Mouse (Mus musculus) spleen, postnatal 10 days (tissue): ENCODE results near the gene Ppip5k2.
"Not testable (repeated sequence)": the region's sequence is repeated elsewhere in the genome, so short reads cannot be mapped to it uniquely, and the experiment has no call there.

Experiments
- DNase-seq, 2 experiments: peaks; one replicate each; pipeline ENCODE4 v3.0.0; 2021 to 2022; ENCODE audit warnings: low spot score in 2 of 2

The Ppip5k2 gene

DNA sequence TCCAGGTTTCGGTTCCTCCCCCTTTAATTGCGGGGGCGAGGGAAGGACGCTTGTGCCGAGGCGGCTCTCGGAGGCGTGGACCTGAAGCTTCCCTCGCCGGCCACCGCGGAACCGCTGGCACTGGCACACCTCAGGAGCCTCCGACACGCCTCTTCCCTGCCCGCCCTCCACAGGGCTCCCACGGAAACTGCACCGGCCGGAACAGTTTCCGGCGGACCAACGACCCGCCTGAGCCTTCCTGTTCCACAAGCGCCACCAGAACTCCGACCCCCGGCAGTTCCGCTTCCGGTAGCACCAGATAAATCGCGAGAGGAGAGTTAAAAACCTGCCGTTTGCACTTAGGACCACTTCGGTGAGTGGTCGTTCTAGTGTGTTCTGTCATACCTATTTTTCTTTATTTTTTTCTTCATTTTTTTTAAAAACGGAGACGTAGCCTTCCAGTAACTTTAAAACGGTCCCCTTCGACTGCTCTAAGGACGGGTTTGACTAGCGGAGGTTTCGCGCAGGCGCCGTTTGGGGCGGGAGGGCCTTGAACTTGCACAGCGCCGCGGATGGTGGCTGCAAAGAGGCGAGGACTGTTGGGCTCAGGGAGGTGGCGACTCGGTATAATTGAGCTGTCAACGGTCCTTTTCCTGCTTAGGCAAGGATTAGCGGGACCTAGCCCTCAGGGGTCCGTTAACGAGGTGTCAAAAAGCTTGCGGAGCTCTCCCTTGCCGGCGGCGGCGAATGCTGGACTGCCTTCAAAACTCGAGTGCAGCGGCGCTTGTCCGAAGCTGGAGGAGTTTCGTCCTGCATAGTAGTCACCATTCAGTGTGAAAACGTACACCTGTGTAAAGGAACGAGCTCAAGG is at the start of gene Ppip5k2, which contains the start of gene Gin1:
Ppip5k2 (minus strand) TSS at position 508 of the 850 bp plus-strand sequence.
Gin1 (plus strand) TSS at position 269 of the 850 bp plus-strand sequence.
- peak; percentile 87 to 95 for DNase-seq

DNA sequence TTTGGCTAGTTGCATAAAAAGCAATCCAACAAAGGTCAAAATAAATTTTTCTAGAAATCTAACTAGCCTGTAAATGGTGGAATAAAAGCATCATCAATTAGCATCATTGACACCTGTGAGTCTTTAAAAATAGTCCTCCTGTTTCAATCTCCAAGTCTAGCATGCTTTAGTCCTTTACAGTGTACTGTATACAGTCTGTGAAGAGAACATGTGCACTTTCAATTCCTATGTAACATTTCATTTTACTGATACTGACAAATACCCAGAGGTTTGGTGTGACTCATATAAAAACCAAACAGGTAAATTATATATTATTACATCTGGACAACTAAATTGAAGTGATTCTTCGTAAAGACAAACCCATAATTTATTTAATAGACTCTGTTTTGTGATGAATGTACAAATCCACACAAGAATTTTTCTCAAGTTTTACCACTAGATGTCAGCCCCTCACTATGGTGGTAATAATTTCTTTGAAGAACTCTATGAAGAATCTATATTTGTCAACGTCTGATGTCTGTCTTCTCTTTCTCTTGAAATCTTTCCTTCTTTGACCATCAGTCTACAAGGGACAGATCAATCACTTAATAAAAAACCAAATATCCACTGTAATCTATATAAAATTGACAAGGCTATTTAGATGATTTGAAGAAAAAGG is 39.2 kb upstream of the Ppip5k2 start:
- no peak for DNase-seq

GRCm38 (mm10) chr1:97804520-97804919 is 34.3 kb upstream of the Ppip5k2 start:
- DNase-seq, result no peak

- no peak for DNase-seq
These were observed 32.1 kb upstream of the Ppip5k2 start for GRCm38 (mm10) chr1:97802207-97802902.

DNA sequence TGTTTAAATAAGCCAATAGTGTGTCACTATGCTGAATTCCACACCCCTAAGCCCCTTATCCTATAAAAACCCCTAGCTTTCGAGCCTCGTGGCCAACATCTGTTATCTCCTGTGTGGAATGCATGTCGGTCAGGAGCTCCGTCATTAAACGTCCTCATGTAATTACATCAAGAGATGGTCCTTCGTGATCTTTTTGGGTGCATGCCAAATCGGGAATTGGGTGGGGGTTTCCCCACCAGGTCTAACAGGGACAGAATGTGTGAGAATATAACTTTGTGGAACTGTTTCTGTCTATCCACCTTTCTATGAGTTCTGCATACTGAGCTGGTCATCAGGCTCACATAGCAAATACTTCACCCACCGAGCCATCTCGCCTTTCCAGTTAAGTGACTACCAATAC is 25.7 kb upstream of the Ppip5k2 start:
- DNase-seq, result no peak

DNA sequence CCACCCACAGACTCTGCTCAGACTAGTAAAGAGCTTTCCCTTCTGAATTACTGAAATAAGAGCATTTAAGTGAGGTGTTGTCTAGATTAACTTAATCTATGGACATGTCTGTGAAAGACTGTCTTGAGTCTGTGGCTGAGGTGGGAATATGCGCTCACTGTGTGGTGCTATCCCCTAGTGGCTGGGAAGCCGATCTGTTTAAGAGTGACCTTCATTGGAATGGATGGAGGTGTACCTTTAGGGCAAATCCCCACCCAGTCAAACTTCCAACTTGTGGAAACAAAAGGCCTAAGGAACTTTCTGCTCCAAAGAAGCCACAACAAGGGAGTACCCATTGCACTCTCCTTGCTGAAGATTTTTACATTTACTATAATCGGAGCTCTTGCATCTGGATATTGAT is 23.9 kb upstream of the Ppip5k2 start:
- no peak for DNase-seq

- DNase-seq, result no peak
These were observed 18.3 kb upstream of the Ppip5k2 start for GRCm38 (mm10) chr1:97788490-97788889.

- DNase-seq, result no peak
These were observed 17.5 kb upstream of the Ppip5k2 start for GRCm38 (mm10) chr1:97787674-97788073.

DNA sequence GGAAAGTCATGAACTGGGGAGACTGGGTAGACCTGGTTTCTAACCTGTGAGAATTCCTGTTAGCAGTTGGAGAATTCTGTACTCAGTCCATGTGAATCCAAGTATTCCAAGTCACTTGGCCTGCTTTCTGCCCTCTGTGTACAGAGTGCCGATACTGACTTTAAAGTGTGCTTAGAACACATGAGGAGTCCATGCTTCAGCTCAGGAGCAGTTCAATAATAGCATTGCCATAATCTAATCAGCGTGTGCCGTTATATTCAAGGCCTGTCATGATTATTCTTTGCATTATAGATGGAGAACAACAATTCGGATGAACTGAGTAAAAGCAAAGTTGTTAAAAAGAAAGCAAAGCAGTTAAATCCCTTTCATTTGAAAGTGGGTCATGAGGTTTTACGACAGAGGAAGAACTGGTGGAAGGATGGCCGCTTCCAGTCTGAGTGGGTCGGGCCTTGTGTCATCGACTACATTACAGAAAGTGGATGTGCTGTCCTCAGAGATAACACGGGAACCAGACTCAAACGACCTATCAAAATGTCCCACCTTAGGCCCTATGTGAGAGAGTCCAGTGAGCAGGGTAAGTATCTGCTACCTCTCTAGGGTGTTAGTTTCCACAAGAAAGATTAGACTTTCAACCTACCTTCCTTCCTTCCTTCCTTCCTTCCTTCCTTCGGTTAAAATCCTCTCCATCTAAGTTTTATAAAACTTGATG is 15.6 kb upstream of the Ppip5k2 start:
- DNase-seq, result no peak

DNA sequence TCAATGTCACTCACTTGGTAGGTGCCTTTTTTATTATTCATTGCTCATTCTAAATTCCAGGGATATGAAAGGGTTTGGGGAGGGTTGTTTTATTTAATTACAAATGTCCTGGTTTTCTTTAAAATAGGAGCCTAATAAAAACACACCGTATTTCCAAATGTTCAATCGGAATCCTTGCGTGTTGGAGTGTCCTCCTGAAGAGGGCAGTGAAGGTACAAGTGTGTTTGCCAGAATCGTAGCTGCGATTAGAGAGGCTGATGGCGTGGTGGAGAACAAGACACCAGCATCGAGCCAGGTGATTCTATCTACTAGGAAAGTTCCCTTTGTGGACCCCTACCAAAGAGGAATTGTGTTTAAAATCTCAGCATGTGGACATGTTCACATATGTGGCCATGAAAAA is 14.7 kb upstream of the Ppip5k2 start:
- no peak for DNase-seq

- no peak for DNase-seq
These were observed 11.5 kb upstream of the Ppip5k2 start for GRCm38 (mm10) chr1:97781674-97782073.

DNA sequence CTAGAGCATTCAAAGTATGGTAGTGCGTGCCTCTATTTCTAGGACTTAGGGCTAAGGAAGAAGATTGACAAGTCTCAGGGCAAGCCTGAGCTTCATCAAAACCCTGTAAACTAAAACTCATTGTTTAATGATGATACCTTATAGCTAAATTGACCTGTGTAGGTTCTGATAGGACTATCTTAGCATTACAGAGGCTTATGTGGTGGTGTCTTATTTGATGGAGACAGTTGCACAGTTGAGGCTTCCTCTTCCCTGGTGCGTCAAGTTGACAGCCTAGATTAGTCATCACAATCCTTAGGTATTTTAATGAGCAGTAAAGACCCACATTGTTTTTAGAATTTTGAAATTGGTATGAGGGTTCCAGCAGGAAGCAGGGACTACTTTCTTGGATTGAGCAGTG is 3.8 kb upstream of the Ppip5k2 start:
- DNase-seq, result no peak

DNA sequence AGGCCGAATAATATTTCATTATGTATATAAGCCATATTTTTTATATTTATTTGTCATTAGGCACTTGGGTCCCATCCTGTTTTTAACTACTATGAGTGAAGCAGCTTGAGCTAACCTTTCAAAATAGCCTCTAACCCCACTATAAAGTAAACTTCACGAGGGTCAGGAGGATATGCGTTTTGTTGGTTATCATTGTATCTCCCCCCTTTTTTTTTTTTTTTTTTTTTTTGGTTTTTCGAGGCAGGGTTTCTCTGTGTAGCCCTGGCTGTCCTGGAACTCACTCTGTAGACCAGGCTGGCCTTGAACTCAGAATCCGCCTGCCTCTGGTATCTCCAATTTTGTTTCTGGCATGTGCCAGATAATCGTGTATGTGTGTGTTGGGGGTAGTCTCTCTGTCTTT is 3.2 kb upstream of the Ppip5k2 start:
- DNase-seq, result no peak

GRCm38 (mm10) chr1:97771727-97772126 is 1.5 kb upstream of the Ppip5k2 start:
- DNase-seq, result no peak

- no peak for DNase-seq
These were observed 907 bp upstream of the Ppip5k2 start for GRCm38 (mm10) chr1:97771118-97771517.

GRCm38 (mm10) chr1:97769294-97769903 is 812 bp downstream of the Ppip5k2 start:
- DNase-seq, result peak; percentile 33 to 37

- DNase-seq, result no peak
These were observed 1.3 kb downstream of the Ppip5k2 start for GRCm38 (mm10) chr1:97768906-97769293.

DNA sequence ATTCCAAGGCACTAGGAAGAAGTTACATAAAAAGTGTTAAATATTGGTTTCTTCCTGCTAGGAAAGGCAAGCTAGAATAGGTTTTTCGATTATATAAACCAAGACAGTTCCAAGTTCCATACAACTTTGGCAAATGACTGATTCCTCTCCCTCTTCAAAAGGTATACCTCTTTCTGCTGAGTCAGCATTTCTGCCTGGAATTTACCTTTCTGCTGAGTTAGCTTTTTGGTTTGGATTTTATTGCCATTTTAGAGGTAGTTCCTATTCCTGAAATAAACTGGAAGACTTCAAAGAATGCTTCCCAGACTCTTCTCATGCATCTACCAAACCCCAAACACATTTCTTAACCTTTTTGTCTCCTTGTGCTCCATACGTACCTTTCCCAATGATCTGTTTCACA is 2.1 kb downstream of the Ppip5k2 start:
- no peak for DNase-seq

- DNase-seq, result not testable (repeated sequence)
These were observed 4.5 kb downstream of the Ppip5k2 start for GRCm38 (mm10) chr1:97765712-97766111.

- DNase-seq, result no peak
These were observed 8.7 kb downstream of the Ppip5k2 start for GRCm38 (mm10) chr1:97761477-97761876.

DNA sequence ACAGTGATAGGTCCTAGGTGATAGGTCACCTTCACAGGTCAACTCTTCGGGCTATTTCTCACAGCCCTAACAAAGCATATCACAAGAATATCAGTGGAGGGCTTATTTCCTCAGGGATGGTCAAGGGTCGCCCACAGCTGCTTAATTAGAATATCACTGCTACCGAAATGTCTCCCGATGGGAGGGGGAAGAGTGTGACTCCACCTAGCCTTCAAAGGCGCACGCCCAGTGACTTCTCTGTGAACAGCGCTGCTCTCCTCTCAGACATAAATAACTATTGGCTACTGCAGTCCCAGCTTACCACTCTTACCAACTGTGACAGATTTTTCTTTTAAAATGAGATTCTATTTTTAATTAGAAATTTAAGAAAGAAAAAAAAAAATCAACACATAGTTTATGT is 9.6 kb downstream of the Ppip5k2 start:
- no peak for DNase-seq
